Mouse (Mus musculus) liver, adult (tissue): ENCODE data around the gene Lrriq4.
"Not testable (repeated sequence)": the region's sequence is repeated elsewhere in the genome, so short reads cannot be mapped to it uniquely, and the experiment has no call there.

Experiments
- GATA4 ChIP-seq: IDR thresholded peaks from 2 replicates; pipeline ENCODE4 v1.6.1; 2014; ENCODE audit warnings: mild to moderate bottlenecking, low read length; ENCODE audit not compliant: insufficient replicate concordance

Gene Lrriq4

GRCm38 (mm10) chr3:30646761-30647160, 2.5 kb downstream of the Lrriq4 start:
- no peak for TF ChIP-seq GATA4

- TF ChIP-seq GATA4, result no peak
Measured at GRCm38 (mm10) chr3:30647440-30648090, 3.3 kb downstream of the Lrriq4 start, which contains the start of gene Lrrc34. TSS of gene Lrrc34 (minus strand) at chr3:30647869.

- no peak for TF ChIP-seq GATA4
Measured at GRCm38 (mm10) chr3:30648466-30648865, 4.2 kb downstream of the Lrriq4 start.

- TF ChIP-seq GATA4, result no peak
Measured at GRCm38 (mm10) chr3:30650062-30650841, 5.9 kb downstream of the Lrriq4 start.

GRCm38 (mm10) chr3:30655937-30656336, 11.6 kb downstream of the Lrriq4 start:
- no peak for TF ChIP-seq GATA4

- no peak for TF ChIP-seq GATA4
Measured at GRCm38 (mm10) chr3:30658486-30658885, 14.2 kb downstream of the Lrriq4 start.

GRCm38 (mm10) chr3:30683190-30683589, 38.9 kb downstream of the Lrriq4 start:
- no peak for TF ChIP-seq GATA4

GRCm38 (mm10) chr3:30687216-30687615, 42.9 kb downstream of the Lrriq4 start:
- TF ChIP-seq GATA4, result no peak

GRCm38 (mm10) chr3:30690976-30691375, 46.7 kb downstream of the Lrriq4 start:
- TF ChIP-seq GATA4, result no peak

GRCm38 (mm10) chr3:30695661-30696060, 51.4 kb downstream of the Lrriq4 start:
- TF ChIP-seq GATA4, result no peak

- no peak for TF ChIP-seq GATA4
Measured at GRCm38 (mm10) chr3:30696346-30696745, 52.0 kb downstream of the Lrriq4 start.

GRCm38 (mm10) chr3:30697891-30698290, 53.6 kb downstream of the Lrriq4 start:
- TF ChIP-seq GATA4, result no peak

- TF ChIP-seq GATA4, result not testable (repeated sequence)
Measured at GRCm38 (mm10) chr3:30699711-30700505, 55.6 kb downstream of the Lrriq4 start, which contains the start of gene Lrrc31. TSS of gene Lrrc31 (minus strand) at chr3:30699843.

GRCm38 (mm10) chr3:30705977-30706376, 61.7 kb downstream of the Lrriq4 start:
- TF ChIP-seq GATA4, result no peak

- TF ChIP-seq GATA4, result no peak
Measured at GRCm38 (mm10) chr3:30706614-30707276, 62.4 kb downstream of the Lrriq4 start.

- TF ChIP-seq GATA4, result no peak
Measured at GRCm38 (mm10) chr3:30710191-30710590, 65.9 kb downstream of the Lrriq4 start.

GRCm38 (mm10) chr3:30713334-30713733, 69.0 kb downstream of the Lrriq4 start:
- no peak for TF ChIP-seq GATA4
